Mouse (Mus musculus) megakaryocyte, embryonic 14.5 days (primary cell): ENCODE data around the gene Bscl2.
A peak's percentile ranks its signal among the peaks of the same experiment; 100 is the strongest.

ENCODE experiments used
- FLI1 ChIP-seq: IDR thresholded peaks from 2 replicates; pipeline ENCODE4 v1.6.1; 2012; ENCODE audit warnings: low read length, inconsistent platforms, mixed read lengths
- GATA1 ChIP-seq: IDR thresholded peaks from 3 replicates; pipeline ENCODE4 v1.6.1; 2012; ENCODE audit warnings: mixed read lengths, low read length, inconsistent platforms, borderline replicate concordance

- TF ChIP-seq GATA1, result no peak
- TF ChIP-seq FLI1, result peak; percentile 37; the same call in 1 of the 2 replicates
These were observed 38.9 kb upstream of the Bscl2 start, which contains the start of gene Polr2g for GRCm38 (mm10) chr19:8798264-8798946.
